Mouse (Mus musculus) kidney, postnatal 0 days (tissue): Measurements from ENCODE around the gene Hist2h2aa2. TPM values are rescaled to one million over a fixed set of nuclear protein-coding genes. Genes with fewer than 3 reads are reported as not detected.

Experiments used
- ATAC-seq: fragments of 200-750 bp; cut with Nextera tagmentation; replicated peaks from 2 replicates; pipeline ENCODE4 v1.8.0; 2017; ENCODE audit warnings: low read depth, moderate number of reproducible peaks, moderate TSS enrichment, moderate library complexity; ENCODE audit not compliant: low FRiP score
- DNase-seq: peaks from one replicate; pipeline ENCODE4 v3.0.0-alpha.2; 2016; ENCODE audit warnings: low spot score
- H3K27ac ChIP-seq: fragments of 300-500 bp; sonication (generic); 2 replicates; pipeline ENCODE4 v1.5.1; 2014; ENCODE audit warnings: mild to moderate bottlenecking
- H3K27me3 ChIP-seq: fragments of 300-500 bp; sonication (generic); 2 replicates; pipeline ENCODE4 v1.6.1; 2014; ENCODE audit warnings: low read length, mixed read lengths; ENCODE audit not compliant: insufficient read depth
- H3K36me3 ChIP-seq: fragments of 300-500 bp; sonication (generic); 2 replicates; pipeline ENCODE4 v1.6.1; 2014; ENCODE audit warnings: low read length, mixed read lengths; ENCODE audit not compliant: insufficient read depth
- H3K4me1 ChIP-seq: fragments of 300-500 bp; sonication (generic); replicated peaks from 2 replicates; pipeline ENCODE4 v1.6.1; 2014; ENCODE audit warnings: antibody characterized with exemption, low read length, mixed read lengths; ENCODE audit not compliant: insufficient read depth
- H3K4me2 ChIP-seq: fragments of 300-500 bp; sonication (generic); 2 replicates; pipeline ENCODE4 v1.6.1; 2014; ENCODE audit warnings: mild to moderate bottlenecking, low read length, moderate library complexity, mixed read lengths
- H3K4me3 ChIP-seq: fragments of 300-500 bp; sonication (generic); replicated peaks from 2 replicates; pipeline ENCODE4 v1.5.1; 2014; ENCODE audit warnings: low read depth, low read length
- H3K9ac ChIP-seq: fragments of 300-500 bp; sonication (generic); 2 replicates; pipeline ENCODE4 v1.6.1; 2014; ENCODE audit warnings: low read depth, low read length
- H3K9me3 ChIP-seq: fragments of 300-500 bp; sonication (generic); replicated peaks from 2 replicates; pipeline ENCODE4 v1.6.1; 2016; ENCODE audit warnings: low read length, inconsistent platforms, mixed read lengths
- CTCF ChIP-seq: IDR thresholded peaks from 2 replicates; pipeline ENCODE4 v1.5.1; 2016; ENCODE audit warnings: antibody characterized with exemption, low read depth, mild to moderate bottlenecking, moderate library complexity
- WGBS: fragments of 180-500 bp; shearing (Covaris S2); extraction: QIAGEN DNeasy Blood & Tissue Kit; methylation state at CpG from one replicate; pipeline ENCODE4 v1.1.7; 2014; 5-methylcytosine and 5-hydroxymethylcytosine counted together
- microRNA-seq: library from miRNA; unstranded; fragments of <30 nt; microRNA quantifications from one replicate; pipeline ENCODE4, GENCODE M21; 2016
- polyA plus RNA-seq: library from polyadenylated mRNA; unstranded; fragments of >200 nt; fragmentation: Nextera tagmentation; extraction: Ambion mirVana; gene quantifications from 2 replicates; pipeline ENCODE4 v1.2.1, GENCODE M21; 2015

Gene Hist2h2aa2
- polyA plus RNA-seq, 1 experiment from 2014 or later: 107 TPM

DNA sequence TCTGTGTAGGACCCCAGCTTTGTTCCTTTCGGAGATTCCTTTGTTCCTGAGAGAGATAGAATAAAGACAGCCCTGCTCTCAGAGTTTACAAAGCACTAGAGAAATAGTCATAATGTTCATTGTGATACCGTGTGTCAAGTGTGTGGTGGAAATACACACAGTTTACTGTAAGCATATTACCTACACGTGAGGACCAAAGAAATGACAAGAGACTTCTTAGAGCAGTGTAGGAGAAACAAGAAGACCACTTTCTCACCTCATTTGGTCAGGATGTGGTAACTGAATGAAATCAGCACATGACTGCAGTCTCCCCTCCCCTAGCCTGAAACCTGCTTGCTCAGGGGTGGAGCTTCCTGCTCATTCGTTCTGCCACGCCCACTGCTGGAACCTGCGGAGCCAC lies 41.9 kb downstream of the Hist2h2aa2 start:
- TF ChIP-seq CTCF: no peak
- 3% methylated on average over 6 of the region's 6 CpGs for WGBS
- H3K27me3 ChIP-seq: no peaks in the 10 kb centered on the region
- no peak overlapping the region for H3K9ac ChIP-seq
- peaks cover 12% of the 10 kb centered on the region for H3K4me1 ChIP-seq
- H3K27ac ChIP-seq: no peak overlapping the region
- no peak for DNase-seq
- H3K9me3 ChIP-seq: no peaks in the 10 kb centered on the region
- ATAC-seq: no peak
- H3K4me2 ChIP-seq: peak overlapping the region; percentile 73
- no peaks in the 10 kb centered on the region for H3K36me3 ChIP-seq
- H3K4me3 ChIP-seq: peak overlapping the region; percentile 48; the same call in 1 of the 2 replicates

DNA sequence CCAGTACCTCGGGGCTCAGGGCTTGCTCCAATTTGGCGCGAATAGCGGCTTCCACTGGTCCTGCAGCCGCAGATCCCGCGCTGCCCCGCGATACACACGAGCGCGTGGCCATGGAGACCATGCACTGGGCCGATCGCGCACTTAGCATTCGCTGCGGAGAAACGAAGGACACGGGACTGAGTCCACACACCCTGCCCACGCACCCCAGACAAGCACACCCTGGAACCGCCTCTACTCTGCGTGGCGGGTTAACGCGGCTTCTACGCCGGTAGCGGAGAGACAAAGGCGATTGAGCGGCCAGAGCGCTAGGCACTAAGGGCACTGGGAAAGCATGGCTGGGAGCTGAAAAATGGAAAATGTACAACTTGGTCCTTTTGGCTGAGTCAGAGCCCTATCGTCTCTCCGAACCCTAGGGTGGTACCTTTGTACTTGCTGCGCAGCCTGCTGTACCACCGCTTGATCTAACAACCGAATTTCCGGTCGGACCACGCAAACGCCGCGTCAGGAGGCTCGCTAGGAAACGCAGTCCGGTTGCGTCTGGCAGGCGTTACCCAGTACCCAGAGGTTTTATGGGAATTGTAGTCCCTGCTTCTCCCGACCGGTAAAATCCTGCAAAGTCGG lies 42.8 kb downstream of the Hist2h2aa2 start:
- WGBS: under 1% methylated on average over 50 of the region's 50 CpGs
- H3K4me3 ChIP-seq: peak overlapping the region; percentile 48
- TF ChIP-seq CTCF: peak; percentile 16; the same call in 1 of the 2 replicates
- H3K9ac ChIP-seq: peak overlapping the region; percentile 73
- H3K27ac ChIP-seq: peak overlapping the region; percentile 91
- H3K4me1 ChIP-seq: peaks cover 12% of the 10 kb centered on the region
- no peaks in the 10 kb centered on the region for H3K9me3 ChIP-seq
- DNase-seq (peak; percentile 95), ATAC-seq (peak; percentile 90)
- no peaks in the 10 kb centered on the region for H3K27me3 ChIP-seq
- peak overlapping the region; percentile 73 for H3K4me2 ChIP-seq
- no peaks in the 10 kb centered on the region for H3K36me3 ChIP-seq

DNA sequence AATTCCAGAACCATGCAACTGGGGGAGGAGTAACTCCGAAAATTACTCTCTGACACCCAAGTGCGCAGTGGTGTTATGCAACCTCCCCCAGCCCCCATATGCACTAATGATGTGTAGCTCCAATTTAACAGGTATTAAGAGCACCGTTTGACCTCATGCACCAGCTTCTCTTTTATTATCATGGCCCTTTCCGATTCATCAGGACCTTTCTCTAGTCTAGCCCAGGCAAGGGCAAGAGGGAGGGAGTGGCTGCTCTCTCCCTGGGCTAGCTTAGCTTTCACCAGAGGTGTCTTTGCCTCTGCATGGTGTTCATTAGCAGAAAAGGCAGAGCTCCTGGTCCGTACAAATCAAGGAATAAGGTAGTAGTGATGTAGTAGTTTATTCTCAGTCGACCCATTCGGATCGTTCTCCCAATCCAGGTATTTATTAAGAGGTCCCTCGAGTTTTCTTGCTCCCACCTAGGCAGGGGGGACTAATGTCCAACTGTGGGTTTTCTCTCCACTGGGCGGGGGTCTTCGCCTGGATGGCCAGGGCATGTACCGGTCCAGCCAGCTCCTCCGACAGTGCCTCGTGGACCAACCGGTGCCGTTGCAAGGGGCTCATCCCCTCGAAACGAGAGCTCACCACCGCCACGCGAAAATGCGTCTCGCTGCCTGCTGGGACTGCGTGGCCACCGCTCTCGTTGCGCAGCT lies 43.5 kb downstream of the Hist2h2aa2 start:
- Histone ChIP-seq H3K9ac (peak overlapping the region; percentile 73), H3K4me1 (peaks cover 12% of the 10 kb centered on the region), H3K27ac (peak overlapping the region; percentile 91), H3K4me2 (peak overlapping the region; percentile 73), H3K9me3 (no peaks in the 10 kb centered on the region), H3K27me3 (no peaks in the 10 kb centered on the region), H3K4me3 (peak overlapping the region; percentile 48), H3K36me3 (no peaks in the 10 kb centered on the region)
- no peak for TF ChIP-seq CTCF
- WGBS: 18% methylated on average over 27 of the region's 27 CpGs
- ATAC-seq: no peak; the same call in 1 of the 2 replicates
- no peak for DNase-seq

DNA sequence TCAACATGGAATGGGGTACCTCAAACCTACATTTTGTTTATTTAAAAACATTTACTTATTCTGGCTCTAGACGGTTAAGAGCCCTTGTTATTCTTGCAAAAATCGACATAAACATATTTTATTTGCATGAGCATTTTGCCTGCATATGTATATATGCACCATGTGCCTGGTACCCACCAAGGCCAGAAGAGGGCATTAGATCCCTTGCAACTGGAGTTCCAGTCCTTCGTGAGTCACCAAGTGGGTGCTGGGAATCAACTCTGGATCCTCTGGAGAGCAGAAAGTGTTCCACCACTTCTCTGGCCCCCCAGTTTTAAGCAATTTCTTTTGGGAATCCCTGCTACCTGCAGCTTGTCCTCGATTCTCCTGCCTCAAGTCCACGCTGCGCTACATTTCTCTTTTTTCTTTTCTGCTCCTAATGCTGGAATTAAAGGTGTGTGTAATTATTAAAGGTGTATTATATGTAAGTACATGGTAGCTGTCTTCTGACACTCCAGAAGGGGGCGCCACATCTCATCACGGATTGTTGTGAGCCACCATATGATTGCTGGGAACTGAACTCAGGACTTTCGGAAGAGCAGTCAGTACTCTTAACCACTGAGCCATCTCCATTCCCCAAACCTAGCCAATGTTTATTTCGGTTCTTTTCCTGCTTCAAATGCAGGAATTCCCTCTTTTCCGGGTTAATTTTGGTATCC lies 44.3 kb downstream of the Hist2h2aa2 start:
- no peak overlapping the region for H3K4me3 ChIP-seq
- H3K9me3 ChIP-seq: no peaks in the 10 kb centered on the region
- no peak overlapping the region for H3K27ac ChIP-seq
- ATAC-seq (no peak), DNase-seq (no peak)
- H3K4me1 ChIP-seq: peaks cover 12% of the 10 kb centered on the region
- H3K27me3 ChIP-seq: no peaks in the 10 kb centered on the region
- WGBS: 93% methylated on average over 11 of the region's 11 CpGs
- H3K9ac ChIP-seq: no peak overlapping the region
- no peaks in the 10 kb centered on the region for H3K36me3 ChIP-seq
- H3K4me2 ChIP-seq: no peak overlapping the region
- TF ChIP-seq CTCF: peak; percentile 29; the same call in 1 of the 2 replicates

DNA sequence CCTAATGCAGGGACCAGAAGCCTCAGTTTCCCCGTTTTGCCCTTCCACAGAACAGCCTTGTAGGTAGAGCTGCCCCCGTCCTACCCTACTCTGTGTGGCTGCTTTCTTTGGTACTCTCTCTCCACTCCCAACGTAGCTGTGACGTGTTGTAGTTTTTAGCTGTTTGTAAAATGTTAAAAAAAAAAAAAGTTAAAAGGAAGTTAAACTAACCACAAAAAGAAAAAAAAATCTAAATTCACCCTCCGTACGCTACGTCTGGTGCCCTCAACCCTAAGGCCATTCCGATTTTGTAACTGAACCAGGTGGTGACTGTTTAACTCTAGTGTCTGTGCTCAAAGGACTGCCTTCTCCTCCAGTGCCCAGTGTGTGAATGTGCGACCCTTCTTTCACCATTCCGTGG lies 45.1 kb downstream of the Hist2h2aa2 start:
- 87% methylated on average over 10 of the region's 10 CpGs for WGBS
- Histone ChIP-seq H3K36me3 (no peaks in the 10 kb centered on the region), H3K9ac (no peak overlapping the region), H3K4me1 (peaks cover 12% of the 10 kb centered on the region), H3K4me2 (no peak overlapping the region), H3K27me3 (no peaks in the 10 kb centered on the region), H3K27ac (no peak overlapping the region), H3K9me3 (no peaks in the 10 kb centered on the region), H3K4me3 (no peak overlapping the region)
- no peak for DNase-seq
- TF ChIP-seq CTCF: no peak
- no peak for ATAC-seq

DNA sequence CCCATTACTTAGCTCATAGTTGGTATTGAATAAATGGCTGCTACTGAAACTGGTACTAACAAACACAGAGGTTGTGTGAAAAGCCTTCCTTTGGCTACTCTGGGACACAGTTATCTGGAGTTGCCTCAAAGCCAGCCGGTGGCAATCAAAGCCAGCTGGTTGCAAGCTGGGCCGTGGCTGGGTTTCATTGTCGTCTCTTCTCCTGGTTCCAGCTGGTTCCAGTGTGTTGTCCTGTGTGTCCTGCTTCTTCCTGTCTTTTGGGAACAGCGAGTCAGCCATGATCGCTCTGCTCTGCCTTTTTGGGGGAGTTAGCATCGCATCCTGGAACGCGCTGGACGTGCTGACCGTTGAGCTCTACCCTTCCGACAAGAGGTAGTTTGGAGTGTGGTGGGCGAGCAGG lies 47.1 kb downstream of the Hist2h2aa2 start:
- TF ChIP-seq CTCF: no peak
- DNase-seq: no peak
- Histone ChIP-seq H3K9me3 (no peaks in the 10 kb centered on the region), H3K4me3 (no peak overlapping the region), H3K27ac (no peak overlapping the region), H3K9ac (no peak overlapping the region), H3K4me2 (no peak overlapping the region), H3K27me3 (no peaks in the 10 kb centered on the region), H3K4me1 (peaks cover 12% of the 10 kb centered on the region), H3K36me3 (no peaks in the 10 kb centered on the region)
- WGBS: 67% methylated on average over 12 of the region's 12 CpGs
- no peak for ATAC-seq

Small RNA genes lying within 50 kb of the gene (microRNA-seq; reads per million reads assigned to microRNA genes)
- gene Gm44492 (not detected), gene Gm47311 (not detected), gene Gm47313 (not detected)

Other genes with a start within 250 kb of the Hist2h2aa2 start
- 41.5 and 42.5 TPM in 2 replicates for gene Plekho1, start 244.3 kb downstream of the Hist2h2aa2 start, polyA plus RNA-seq
- gene Vps45, start 181.8 kb downstream of the Hist2h2aa2 start, polyA plus RNA-seq: 38.1 and 41.9 TPM in 2 replicates
- gene Otud7b, start 135.7 kb downstream of the Hist2h2aa2 start, polyA plus RNA-seq: 20.7 and 21.8 TPM in 2 replicates
- gene Mtmr11, start 78.3 kb downstream of the Hist2h2aa2 start, polyA plus RNA-seq: 27.1 and 35.0 TPM in 2 replicates
- 128 and 138 TPM in 2 replicates for gene Sf3b4, start 67.9 kb downstream of the Hist2h2aa2 start, polyA plus RNA-seq
- gene Sv2a, start 59.1 kb downstream of the Hist2h2aa2 start, polyA plus RNA-seq: 9.4 and 12.2 TPM in 2 replicates
- gene Bola1, start 20.6 kb downstream of the Hist2h2aa2 start, polyA plus RNA-seq: 66.4 and 70.5 TPM in 2 replicates
- gene Hist2h2ab, start 20.4 kb downstream of the Hist2h2aa2 start, polyA plus RNA-seq: not detected in 2 replicates
- gene Hist2h2ac, start 19.4 kb downstream of the Hist2h2aa2 start, polyA plus RNA-seq: 7.5 and 8.5 TPM in 2 replicates
- gene Hist2h2be, start 19.2 kb downstream of the Hist2h2aa2 start, polyA plus RNA-seq: 8.7 and 8.9 TPM in 2 replicates
- gene Hist2h3c2, start 1.1 kb downstream of the Hist2h2aa2 start, polyA plus RNA-seq: 2.1 and 2.3 TPM in 2 replicates
- gene Hist2h2aa1, start 5.2 kb upstream of the Hist2h2aa2 start, polyA plus RNA-seq: 30.9 and 33.5 TPM in 2 replicates
- 0.62 and 1.0 TPM in 2 replicates for gene Hist2h3c1, start 6.4 kb upstream of the Hist2h2aa2 start, polyA plus RNA-seq
- 9.6 and 9.9 TPM in 2 replicates for gene Hist2h4, start 23.0 kb upstream of the Hist2h2aa2 start, polyA plus RNA-seq
- 34.6 and 36.5 TPM in 2 replicates for gene Hist2h3b, start 28.4 kb upstream of the Hist2h2aa2 start, polyA plus RNA-seq
- gene Hist2h2bb, start 29.5 kb upstream of the Hist2h2aa2 start, polyA plus RNA-seq: 4.9 and 5.4 TPM in 2 replicates
- 2.0 and 2.5 TPM in 2 replicates for gene Fcgr1, start 53.7 kb upstream of the Hist2h2aa2 start, polyA plus RNA-seq
- gene BC107364, start 212.0 kb upstream of the Hist2h2aa2 start, polyA plus RNA-seq: 0.40 and 0.51 TPM in 2 replicates